Mouse (Mus musculus): ENCODE results near the gene Zxdc.

The Zxdc gene

GRCm38 (mm10) chr6:90368976-90369724 is at the start of gene Zxdc:
Gene Zxdc (plus strand): TSS chr6:90369492.
- peak; percentile 98 for DNase-seq (ENCODE audit: low spot score)

DNA sequence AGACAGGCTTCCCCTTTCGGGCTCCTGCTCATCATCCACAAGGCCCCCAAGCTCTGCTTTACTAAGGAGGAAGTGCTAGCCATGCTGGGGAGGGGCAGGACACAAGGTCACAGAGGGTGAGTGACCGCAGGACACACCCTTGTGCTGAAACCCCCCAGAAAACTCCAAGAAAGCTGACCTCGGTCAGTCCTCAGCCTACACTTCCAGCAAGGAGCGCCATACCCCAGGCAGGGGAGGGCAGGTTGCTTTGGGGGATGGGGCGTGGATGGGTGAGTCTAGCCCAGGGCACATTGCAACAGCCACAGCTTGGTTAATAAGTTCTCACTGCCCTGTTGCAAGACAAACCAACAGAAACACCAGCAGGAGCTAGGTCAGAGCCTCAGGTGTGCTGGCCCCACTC is 48.9 kb upstream of the Zxdc start:
- no peak for DNase-seq (ENCODE audit: low spot score)

GRCm38 (mm10) chr6:90321811-90322210 is 47.5 kb upstream of the Zxdc start:
- no peak for DNase-seq (ENCODE audit: low spot score)

GRCm38 (mm10) chr6:90324026-90324425 is 45.3 kb upstream of the Zxdc start:
- no peak for DNase-seq (ENCODE audit: low spot score)

GRCm38 (mm10) chr6:90324463-90324862 is 44.8 kb upstream of the Zxdc start:
- no peak for DNase-seq (ENCODE audit: low spot score)

GRCm38 (mm10) chr6:90324991-90325390 is 44.3 kb upstream of the Zxdc start, which contains the start of gene Chst13:
Gene Chst13 (minus strand): TSS chr6:90325185.
- no peak for DNase-seq (ENCODE audit: low spot score)

DNA sequence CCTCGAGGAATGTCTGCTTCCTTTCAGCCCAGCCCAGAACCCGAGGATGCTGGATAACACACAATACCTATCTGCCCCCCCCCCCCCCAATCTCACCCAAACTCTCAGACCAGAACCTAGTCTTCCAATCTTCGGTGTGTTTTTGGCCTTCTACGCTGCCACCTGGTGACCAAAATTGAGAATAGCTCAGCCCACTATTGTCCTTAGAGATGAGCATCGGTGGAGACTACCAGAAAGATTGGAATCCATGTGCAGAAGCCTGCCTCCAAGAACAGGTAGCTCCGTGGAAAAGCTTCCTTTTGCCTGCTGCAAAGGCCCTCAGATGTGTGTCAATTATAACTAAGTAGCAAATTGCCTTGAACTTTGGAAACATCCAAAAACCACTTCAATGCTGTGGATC is 41.6 kb upstream of the Zxdc start:
- peak; percentile 37 for DNase-seq (ENCODE audit: low spot score)

GRCm38 (mm10) chr6:90329953-90330352 is 39.3 kb upstream of the Zxdc start:
- DNase-seq (ENCODE audit: low spot score) = peak; percentile 48

GRCm38 (mm10) chr6:90332561-90333425 is 36.5 kb upstream of the Zxdc start, which contains the start of gene Uroc1:
Gene Uroc1 (plus strand): TSS chr6:90333284.
- no peak for DNase-seq (ENCODE audit: low spot score)

GRCm38 (mm10) chr6:90334244-90334643 is 35.0 kb upstream of the Zxdc start:
- no peak for DNase-seq (ENCODE audit: low spot score)

GRCm38 (mm10) chr6:90342343-90342742 is 26.9 kb upstream of the Zxdc start:
- DNase-seq (ENCODE audit: low spot score) = no peak

- no peak for DNase-seq (ENCODE audit: low spot score)
Observed at GRCm38 (mm10) chr6:90347183-90347582, 22.1 kb upstream of the Zxdc start.

DNA sequence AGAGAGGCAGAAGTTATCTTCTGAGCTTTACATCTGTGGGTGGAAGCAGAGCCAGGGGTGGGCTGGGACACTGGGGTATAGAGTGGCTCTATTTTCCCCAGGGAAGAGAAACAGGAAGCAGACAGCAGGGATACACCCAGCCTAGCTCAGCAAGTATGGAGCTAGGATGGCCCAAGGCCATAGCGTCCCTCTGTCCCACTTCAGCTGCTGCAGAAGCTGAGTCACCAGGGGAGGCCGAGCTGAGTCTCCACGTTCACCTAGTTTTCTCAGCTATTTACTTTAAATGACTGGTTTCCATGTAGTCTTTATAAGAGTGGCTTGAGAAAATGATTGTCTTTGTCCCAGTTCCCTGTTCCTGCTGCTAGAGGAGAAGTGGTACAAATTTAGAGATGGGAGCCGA is 20.8 kb upstream of the Zxdc start:
- DNase-seq (ENCODE audit: low spot score) = no peak

DNA sequence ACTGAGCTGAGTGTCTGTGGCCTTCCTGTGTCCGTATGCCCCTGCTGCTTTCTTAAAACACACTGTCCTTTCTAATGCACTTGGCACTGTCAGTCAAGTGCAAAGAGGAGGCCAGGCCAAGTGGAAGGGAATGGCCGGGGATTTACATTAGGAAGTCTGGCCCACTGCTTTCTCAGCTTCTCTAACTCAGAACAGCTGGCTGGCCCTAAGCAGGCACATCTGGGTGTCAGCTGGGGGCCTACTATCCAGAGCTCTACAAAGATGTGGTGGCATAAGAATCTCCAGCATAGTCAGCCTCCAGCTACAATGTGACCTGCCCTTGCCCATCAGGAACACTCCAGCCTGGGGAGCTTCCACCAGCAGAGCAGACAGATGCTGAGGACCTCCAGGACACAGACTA is 19.3 kb upstream of the Zxdc start:
- no peak for DNase-seq (ENCODE audit: low spot score)

GRCm38 (mm10) chr6:90358142-90358541 is 11.2 kb upstream of the Zxdc start:
- DNase-seq (ENCODE audit: low spot score) = no peak

GRCm38 (mm10) chr6:90359445-90359844 is 9.8 kb upstream of the Zxdc start:
- no peak for DNase-seq (ENCODE audit: low spot score)

DNA sequence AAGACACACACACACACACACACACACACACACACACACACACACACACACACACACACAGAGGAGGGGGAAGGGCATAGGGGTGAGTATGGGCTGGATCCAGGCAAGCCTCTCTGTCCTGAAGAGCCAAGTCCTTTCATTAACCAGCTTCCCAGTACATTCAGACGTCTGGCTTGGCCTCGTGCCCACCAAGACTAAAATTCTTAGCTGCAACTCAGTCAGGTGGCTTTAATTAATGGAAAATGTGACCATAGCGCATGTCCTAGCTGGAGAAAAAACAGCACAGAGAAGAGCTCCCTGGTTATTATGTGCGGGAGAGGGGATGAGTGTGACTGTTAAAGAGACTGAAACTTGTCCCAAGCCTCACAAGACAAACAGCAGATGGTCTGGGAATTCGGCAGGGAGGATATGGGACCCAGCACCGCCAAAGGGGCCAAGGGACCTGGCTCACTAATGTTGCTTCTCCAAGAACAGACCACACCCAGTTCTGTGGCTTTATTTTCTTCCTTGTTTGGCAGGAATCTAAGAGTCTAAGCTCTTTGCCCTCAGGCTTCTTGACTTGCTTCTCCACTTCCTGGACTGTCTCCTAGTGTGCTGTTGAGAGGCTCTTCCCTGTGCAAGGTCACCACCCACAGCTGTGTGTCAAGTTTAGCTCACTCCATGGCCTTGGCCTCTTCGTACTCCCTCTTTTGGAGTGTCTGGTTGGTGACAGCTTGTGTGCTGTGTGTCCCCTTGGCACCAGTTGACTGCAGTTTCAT is 9.1 kb upstream of the Zxdc start:
- no peak for DNase-seq (ENCODE audit: low spot score)

DNA sequence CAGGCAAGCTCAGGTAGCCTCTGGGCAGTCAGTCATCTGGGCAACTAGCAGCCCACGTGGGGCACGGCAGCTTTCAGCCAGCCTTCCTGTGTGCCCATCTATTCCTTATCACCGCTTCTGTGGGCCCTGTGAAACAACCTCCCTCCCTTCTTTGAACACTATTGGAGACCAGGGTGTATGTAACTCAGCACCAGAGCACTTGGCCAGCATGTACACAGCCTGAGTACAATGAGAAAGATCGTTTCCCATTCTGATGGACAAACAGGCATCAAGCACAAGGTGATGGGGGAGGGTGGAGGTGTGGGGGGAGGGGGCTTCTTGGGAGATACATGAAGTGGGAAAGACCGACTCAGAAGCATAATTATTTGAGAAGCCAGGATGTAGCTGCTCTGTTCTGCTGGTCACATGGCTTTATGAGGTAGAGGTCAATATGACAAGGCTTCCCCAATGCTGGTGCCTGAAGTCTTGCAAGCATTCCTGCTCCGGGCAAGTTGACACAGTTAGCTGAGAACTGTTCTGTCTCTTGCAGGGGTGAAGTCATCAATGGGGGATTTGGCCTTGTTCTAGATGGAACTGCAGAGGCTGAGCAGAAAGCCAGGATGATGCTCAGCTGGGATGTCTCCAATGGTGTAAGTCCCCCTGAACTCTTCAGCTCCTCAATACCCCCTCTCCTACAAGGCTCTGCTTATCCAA is 8.2 kb upstream of the Zxdc start:
- no peak for DNase-seq (ENCODE audit: low spot score)

DNA sequence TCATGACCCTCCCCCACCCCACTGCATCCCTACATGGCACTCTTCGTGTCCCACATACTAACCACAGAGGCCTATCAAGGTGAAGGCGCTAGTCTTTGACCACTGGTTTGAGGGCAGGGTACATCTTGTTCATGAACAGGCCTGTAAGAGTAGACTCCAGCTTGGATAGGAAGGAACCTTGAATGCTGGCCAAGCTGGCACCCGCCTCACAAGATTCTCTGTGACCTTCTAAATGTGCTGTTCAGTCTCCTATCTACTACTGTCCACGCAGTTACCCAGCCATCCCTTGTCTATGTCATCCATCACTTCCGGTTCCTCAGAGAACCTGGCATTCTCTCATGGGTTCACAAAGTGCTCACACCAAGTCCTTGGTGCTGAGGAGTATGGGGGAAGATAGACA is 6.0 kb upstream of the Zxdc start:
- DNase-seq (ENCODE audit: low spot score) = no peak

GRCm38 (mm10) chr6:90369725-90370553 is 647 bp downstream of the Zxdc start:
- DNase-seq (ENCODE audit: low spot score) = no peak

DNA sequence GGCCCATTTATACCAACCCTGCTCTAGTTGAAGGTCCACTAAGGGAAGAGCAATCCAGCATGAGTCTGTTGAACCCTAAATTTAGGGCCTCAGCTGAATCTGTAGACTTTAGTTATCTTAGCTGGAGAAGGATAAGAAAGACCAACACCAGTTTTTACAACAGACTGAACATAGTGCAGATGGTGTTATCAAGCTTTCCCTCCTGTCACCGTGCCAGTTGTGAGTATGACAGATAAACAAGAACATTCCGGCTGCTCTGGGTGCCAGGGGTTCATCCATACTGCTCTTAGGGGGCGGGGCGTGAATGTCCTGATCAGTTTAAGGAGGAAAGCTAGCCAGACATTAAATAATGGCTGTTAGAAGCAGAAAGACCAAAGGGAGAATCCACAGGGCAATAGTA is 5.4 kb downstream of the Zxdc start:
- DNase-seq (ENCODE audit: low spot score) = no peak

Measured in layer of hippocampus, adult 9-10 months (tissue).